Mouse (Mus musculus) lung, postnatal 0 days (tissue): ENCODE results near the gene Armh4.

Experiments
- CTCF ChIP-seq: IDR thresholded peaks from 2 replicates; pipeline ENCODE4 v1.5.1; 2016; ENCODE audit warnings: antibody characterized with exemption, mild to moderate bottlenecking
- EP300 ChIP-seq: IDR thresholded peaks from 2 replicates; pipeline ENCODE4 v1.6.1; 2016; ENCODE audit warnings: antibody characterized with exemption, mild to moderate bottlenecking, control low read depth

DNA sequence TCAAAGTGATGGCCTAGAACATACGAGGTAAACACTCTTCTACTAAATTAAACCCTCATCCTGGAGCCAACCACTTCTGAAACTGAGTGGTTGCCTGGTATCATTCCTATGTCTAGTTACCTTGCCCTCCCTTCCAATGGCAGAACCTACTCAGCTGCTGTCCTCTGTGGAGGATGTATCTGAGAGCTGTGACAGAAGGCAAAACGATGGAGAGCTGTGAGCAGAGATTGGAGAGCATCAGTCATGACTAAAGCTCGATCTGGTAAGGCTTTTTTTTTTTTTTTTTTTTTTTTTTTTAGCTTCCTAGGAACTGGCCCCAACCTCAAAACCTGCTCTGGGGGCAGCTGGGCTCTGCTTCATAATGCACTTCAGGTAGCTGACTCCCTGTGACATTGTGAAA is 60.4 kb downstream of the Armh4 start:
- TF ChIP-seq EP300 (no peak), CTCF (no peak)
